Mouse (Mus musculus): ENCODE measurements around the gene Slc1a2.

- TF ChIP-seq UBTF (IDR thresholded peaks at IDR 0.05; ENCODE audit: borderline replicate concordance, insufficient read depth, low read depth, low read length): no peak
- no peak for TF ChIP-seq EP300 (IDR thresholded peaks at IDR 0.05; ENCODE audit: low read depth in 1 of 2, low read length in 2 of 2)
- no peak for TF ChIP-seq POLR2A (IDR thresholded peaks at IDR 0.05; ENCODE audit: control insufficient read depth in 1 of 2, insufficient read depth in 1 of 2, low read depth in 1 of 2, low read length in 2 of 2, poor library complexity in 1 of 2)
- no peak for TF ChIP-seq MYC (IDR thresholded peaks at IDR 0.05; ENCODE audit: low read depth, low read length)
- TF ChIP-seq HCFC1 (IDR thresholded peaks at IDR 0.05; ENCODE audit: low read depth, low read length): no peak
- no peak for TF ChIP-seq CTCF (IDR thresholded peaks at IDR 0.05 in 2 of 3, conservative IDR thresholded peaks at IDR 0.05 in 1 of 3; ENCODE audit: control insufficient read depth in 1 of 3, insufficient read depth in 1 of 3, low read depth in 2 of 3, low read length in 3 of 3, poor library complexity in 1 of 3, severe bottlenecking in 1 of 3)
- TF ChIP-seq USF2 (IDR thresholded peaks at IDR 0.05; ENCODE audit: borderline replicate concordance in 1 of 2, insufficient read depth in 1 of 2, low read depth in 1 of 2, low read length in 2 of 2): no peak
- TF ChIP-seq GABPA (IDR thresholded peaks at IDR 0.05; ENCODE audit: low read depth, low read length): no peak
- TF ChIP-seq POLR2AphosphoS2 (IDR thresholded peaks at IDR 0.05; ENCODE audit: low read length): no peak
- no peak for TF ChIP-seq E2F4 (IDR thresholded peaks at IDR 0.05; ENCODE audit: borderline replicate concordance, low read depth, low read length)
- TF ChIP-seq RAD21 (IDR thresholded peaks at IDR 0.05; ENCODE audit: low read depth, low read length): no peak
- TF ChIP-seq CHD2 (IDR thresholded peaks at IDR 0.05; ENCODE audit: low read length): no peak
- no peak for TF ChIP-seq ZKSCAN1 (IDR thresholded peaks at IDR 0.05; ENCODE audit: low read depth, low read length)
- TF ChIP-seq TAL1 (IDR thresholded peaks at IDR 0.05; ENCODE audit: low read length): no peak
These were observed 37.1 kb downstream of the Slc1a2 start for GRCm38 (mm10) chr2:102695541-102695940.

All from MEL (cell line).